Mouse (Mus musculus) layer of hippocampus, adult 18-20 months (tissue): ENCODE results near the gene Smyd3. TPM values are rescaled to one million over a fixed set of nuclear protein-coding genes. Genes with fewer than 3 reads are reported as not detected.

Experiments
- DNase-seq, 2 experiments: peaks; one replicate each; pipeline ENCODE4 v3.0.0; 2022; ENCODE audit warnings: low spot score in 2 of 2
- total RNA-seq, 2 experiments: library from RNA; stranded (reverse); gene quantifications; 2 replicates each; pipeline ENCODE4 v1.2.3; 2021

The Smyd3 gene
- total RNA-seq, 2 experiments from 2014 or later: 22.4 TPM

- DNase-seq: no peak
Measured at GRCm38 (mm10) chr1:178981641-178982040, 536.2 kb downstream of the Smyd3 start.

DNA sequence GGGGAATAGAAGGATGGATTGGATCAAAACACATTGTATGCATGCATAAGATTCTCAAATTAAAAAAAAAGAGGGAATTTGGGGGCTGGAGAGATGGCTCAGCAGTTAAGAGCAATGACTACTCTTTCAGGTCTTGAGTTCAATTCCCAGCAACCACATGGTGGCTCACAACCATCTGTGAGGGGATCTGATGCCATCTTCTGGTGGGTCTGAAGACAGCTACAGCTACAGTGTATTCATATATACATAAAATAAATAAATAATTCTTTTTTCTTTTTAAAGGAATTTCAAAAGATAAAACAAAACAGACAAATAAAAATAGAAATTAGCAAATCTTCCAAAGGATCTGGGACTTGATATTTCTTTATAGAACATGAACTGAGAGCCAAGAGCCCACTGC lies 537.7 kb downstream of the Smyd3 start:
- no peak for DNase-seq

- no peak for DNase-seq
Measured at GRCm38 (mm10) chr1:178978617-178979245, 539.1 kb downstream of the Smyd3 start.

DNA sequence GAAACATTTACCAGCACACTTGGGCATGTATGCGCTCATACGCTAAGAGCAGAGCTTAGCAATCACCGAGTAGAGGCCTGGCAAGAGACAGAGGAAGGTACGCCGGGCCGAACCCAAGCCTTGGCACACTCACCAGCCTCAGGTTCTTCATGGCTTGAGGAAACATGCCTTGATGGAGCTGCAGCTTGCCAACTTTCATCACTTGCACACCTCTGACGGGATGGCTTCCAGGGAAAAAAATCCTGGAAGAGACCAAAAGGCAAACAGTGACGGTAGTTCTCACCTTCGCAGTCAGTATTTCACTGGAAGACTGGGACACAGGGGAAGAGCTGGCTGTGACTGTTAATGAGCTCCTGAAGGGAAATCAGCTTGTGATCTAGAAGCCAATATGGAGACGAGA lies 545.8 kb downstream of the Smyd3 start:
- no peak for DNase-seq

DNA sequence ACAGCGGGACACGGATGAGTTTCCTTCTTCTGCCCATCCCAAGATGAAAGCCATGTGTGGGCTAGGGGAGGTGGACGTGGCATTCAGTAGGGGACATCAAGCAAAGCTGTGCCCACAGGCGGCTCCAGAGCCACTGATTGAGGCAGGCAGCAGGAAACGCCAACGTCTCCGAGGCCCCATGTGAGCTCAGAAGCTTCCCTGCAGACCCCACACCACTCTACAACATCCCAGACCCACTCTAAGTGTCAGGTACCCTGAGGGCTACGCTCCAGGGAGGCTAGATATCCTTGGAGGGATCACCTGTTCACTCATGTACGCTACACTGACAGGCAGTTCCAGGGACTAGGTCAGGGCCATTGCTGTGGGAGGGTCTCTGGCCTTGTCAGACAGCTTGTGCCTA lies 556.2 kb downstream of the Smyd3 start:
- DNase-seq: no peak

DNA sequence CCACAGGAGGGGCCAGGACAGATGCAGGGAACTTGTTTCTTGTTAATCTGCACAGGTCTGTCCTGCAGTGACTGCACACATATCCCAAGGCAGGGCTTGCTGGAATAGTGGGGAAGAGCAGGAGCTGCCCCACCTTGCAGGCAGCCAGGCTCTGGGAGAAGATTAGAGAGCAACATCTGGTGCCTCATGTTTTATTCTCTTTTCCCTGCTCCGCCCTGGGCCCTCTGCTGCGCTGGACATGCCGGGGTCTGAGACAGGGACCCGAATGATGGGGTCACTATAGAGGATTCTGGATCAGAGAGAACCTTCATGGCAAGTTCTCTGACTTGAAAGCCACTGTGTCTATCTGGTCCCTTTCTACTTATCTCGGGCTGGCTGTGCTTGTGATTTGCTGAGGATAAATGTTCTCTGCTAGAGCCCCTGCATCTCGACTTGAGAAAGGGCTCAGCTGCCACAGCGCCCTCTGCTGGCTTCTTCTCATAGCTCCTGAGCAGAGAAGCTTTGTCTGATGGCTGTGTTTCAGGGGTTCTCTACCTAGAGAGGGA lies 557.8 kb downstream of the Smyd3 start:
- peak; percentile 37 to 87 for DNase-seq

GRCm38 (mm10) chr1:178958641-178959040 lies 559.2 kb downstream of the Smyd3 start:
- DNase-seq: no peak

DNA sequence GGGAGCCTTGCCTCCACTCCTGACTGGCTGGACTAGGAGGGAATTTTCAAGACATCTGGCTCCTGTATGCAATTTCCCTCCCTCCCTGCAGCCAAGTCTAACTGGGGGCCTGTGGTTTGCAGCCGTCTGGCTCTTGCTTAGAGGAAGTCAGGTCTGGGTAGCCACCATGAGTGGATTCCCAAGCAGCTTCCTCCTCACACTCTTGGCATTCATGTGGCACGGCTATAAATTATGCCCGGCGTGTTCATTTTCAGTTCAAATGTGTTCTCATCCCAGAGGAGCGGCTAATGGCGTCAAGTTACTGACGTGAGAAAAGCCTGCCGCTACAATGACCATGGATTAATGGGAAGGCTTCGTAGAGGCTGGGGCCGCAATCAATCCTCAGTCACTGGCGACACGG lies 564.9 kb downstream of the Smyd3 start:
- DNase-seq: no peak

DNA sequence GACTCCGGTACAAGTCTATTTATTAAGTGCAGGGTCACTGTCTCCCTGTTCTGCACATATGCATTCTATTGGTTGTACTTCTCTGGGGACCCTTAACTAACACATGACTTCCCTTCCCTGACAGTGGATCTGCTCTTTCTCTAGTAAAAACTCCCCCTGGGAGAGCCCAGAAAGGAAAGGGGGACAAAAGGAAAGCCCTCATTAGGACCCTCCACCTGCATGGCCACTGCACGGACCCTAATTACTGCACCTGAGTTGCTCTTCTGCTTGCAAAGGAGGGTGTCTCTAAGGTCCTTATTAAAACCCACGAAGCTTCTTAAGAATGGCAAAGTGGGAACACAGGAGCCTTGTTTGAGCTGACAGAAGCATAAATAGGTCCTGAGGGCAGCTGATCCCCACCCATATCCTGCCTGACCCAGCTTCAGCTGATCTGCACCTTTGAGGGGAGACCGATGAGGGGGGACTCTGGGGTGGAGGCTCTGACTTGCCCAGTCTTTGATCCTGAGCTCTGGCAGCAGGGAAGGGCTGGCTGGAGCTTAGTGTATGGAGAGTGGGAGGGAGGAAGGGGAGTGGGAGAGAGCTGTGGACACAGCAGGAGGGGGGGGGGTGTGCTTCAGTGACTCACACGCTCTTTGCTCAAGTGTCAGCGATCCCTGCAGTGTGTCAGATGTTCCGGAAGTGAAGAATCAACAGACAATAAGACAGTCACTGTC lies 575.4 kb downstream of the Smyd3 start:
- no peak for DNase-seq

DNA sequence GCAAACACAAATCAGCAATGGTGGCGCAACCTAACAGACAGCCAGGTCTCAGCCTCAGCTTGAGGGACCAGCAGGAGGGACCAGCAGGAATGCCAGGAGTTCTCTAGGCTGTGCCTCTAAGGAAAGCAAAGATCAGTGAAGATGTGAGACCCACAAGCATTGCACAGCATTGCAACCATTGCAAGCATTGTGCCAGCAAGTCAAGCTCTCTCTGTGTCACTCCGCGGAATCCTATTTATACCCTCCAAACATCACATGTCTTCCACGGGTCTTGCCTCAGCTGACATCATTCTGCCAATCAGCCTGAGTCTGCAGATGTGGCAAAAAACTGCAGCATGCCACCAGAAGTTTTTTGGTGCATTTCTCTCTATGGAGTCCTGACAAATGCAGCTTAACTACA lies 577.5 kb downstream of the Smyd3 start:
- DNase-seq: no peak

- DNase-seq: no peak
Measured at GRCm38 (mm10) chr1:178936976-178937375, 580.9 kb downstream of the Smyd3 start.

DNA sequence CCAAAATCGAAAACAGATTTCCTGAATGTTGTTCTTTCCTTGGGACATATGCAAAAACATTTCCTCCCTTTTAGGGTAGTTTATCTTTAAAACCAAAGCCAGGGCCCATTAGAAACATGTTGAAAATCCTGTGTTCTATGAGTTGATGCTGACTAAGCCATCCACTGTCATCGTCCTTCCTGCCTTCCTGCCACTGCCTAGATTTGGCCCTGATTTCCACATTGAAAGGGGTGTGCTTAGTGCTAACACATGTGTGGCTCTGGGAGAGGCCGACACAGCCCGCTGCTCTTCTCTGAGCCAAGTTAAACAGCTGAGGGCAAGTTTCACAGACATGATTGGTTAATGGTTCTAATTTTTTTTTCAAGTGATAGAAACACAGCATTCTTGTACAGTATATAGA lies 581.4 kb downstream of the Smyd3 start:
- no peak for DNase-seq

- DNase-seq: no peak
Measured at GRCm38 (mm10) chr1:178933953-178934637, 583.7 kb downstream of the Smyd3 start.

DNA sequence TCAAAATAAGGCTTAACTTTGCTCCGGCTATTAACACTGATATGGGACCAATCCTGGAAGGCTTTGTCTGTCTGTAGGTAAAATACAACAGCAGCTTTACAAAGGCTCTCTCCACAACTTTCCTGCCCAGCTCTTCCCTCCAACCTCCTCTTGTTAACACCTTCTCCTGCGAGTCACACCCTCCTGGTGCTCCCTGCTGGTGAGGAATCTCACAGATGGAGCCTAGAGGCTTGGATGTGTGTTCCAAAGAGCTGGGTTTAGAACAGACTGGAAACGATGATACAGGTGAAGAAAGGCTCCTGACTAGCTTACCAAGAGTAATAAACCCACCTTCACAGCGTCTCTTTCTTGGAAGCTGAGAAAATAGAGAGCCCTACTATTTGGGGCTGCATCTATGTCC lies 588.3 kb downstream of the Smyd3 start:
- no peak for DNase-seq

- no peak for DNase-seq
Measured at GRCm38 (mm10) chr1:178924492-178925183, 593.2 kb downstream of the Smyd3 start.

- no peak for DNase-seq
Measured at GRCm38 (mm10) chr1:178917194-178917902, 600.5 kb downstream of the Smyd3 start.

GRCm38 (mm10) chr1:178915056-178915455 lies 602.8 kb downstream of the Smyd3 start:
- DNase-seq: no peak

DNA sequence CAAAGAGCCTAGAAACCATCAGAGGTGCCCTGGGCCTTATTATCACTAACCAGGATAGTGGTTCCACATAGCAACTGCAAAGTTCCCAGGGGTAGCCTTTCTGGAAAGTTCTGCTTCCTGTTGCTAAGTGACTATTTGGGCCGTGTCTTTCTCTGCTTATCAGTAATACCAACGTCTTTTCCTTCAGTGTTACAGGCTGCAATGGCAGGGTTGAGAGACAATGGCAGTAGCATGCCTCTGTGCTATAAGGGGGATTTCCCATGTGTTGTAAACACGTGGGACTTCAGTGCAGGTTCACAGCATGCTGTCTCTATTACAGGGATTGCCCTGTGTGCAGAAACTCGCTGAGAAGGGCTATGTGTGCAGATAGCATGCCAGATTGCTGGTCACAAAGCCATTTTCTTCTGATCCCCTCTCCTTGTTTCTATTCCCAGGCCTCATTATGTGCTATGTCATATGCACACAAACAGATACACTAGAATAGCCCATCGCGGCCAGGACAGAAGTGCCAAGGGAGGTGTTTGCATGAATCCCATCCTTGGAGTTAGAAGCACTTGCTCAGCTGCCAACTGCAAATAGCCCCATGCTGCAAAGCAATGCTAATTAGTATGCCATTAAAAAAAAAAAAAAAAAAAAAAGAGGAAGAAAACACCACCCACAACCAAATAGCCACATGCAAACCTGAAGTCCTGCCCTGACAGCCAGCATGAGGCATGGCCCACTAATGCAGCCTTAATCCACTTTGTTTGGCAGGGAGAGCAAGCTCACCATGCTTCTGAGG lies 604.7 kb downstream of the Smyd3 start:
- DNase-seq: no peak

DNA sequence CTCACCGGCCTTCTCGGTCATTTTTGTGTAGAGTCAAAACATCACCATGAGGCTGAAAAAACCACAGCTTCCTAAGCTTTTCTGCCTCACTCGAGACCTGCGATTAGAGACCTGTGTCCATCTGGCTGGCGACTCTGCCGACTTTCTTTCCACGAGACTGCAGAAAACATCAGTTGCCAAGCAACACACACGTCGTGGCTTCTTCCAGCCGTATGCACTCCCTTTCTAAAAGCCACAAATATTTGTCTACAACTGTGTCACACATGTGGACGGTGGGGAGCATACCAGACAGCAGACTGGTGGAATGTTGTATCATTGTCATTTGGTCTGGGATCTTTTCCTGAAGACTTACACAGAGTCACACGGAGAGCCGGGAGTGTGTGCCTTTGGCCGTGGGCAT lies 606.9 kb downstream of the Smyd3 start:
- no peak for DNase-seq
